Mouse (Mus musculus): Measurements from ENCODE around the gene Lrrc52.

Lrrc52 gene

GRCm38 (mm10) chr1:167436186-167436975 is 30.2 kb downstream of the Lrrc52 start:
- DNase-seq, result no peak

DNA sequence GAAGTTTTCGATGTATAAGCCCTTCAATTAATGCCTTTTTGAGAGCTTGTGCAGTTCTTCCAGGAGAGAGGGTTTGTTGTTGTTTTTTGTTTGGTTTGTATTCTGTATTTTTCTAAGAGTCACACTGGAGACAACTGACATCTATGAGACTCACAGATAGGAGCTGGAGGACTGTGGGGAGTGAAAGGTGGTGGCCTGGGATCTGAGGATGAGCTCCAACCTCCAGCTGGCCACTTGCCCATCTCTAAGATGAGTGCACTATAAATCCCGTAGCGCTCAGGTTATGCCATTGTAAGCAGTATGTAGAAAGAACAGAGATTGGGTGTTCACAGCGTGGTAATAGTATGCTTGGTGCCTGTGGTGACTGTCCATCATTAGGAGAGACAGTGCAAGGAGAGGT is 31.6 kb downstream of the Lrrc52 start:
- DNase-seq, result no peak

- no peak for DNase-seq
Measured at GRCm38 (mm10) chr1:167430976-167431676, 35.5 kb downstream of the Lrrc52 start.

- no peak for DNase-seq
Measured at GRCm38 (mm10) chr1:167426681-167427080, 39.9 kb downstream of the Lrrc52 start.

- DNase-seq, result no peak
Measured at GRCm38 (mm10) chr1:167425572-167425971, 41.0 kb downstream of the Lrrc52 start.

- DNase-seq, result peak in 1 of 2 experiments; percentile 18
Measured at GRCm38 (mm10) chr1:167422501-167423240, 43.9 kb downstream of the Lrrc52 start.

DNA sequence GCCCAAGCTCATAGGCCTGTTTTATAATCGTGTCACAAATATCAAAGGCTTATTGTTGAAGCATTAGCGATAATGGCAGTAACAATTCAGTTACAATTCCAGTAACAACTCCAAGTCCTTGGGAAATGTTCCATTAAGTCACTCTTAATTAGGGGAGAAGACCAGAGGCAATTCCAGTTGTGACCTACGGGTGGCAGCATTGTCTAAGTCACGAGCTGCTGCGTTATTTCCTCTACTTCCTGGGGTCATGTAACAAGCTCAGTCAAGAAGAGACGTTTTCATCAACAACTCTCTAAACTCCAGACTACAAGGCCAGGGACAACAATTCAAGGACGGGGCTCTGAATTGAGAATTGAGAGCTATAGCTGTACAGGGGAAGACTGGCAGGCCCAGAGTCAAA is 51.7 kb downstream of the Lrrc52 start:
- peak; percentile 87 to 90 for DNase-seq

DNA sequence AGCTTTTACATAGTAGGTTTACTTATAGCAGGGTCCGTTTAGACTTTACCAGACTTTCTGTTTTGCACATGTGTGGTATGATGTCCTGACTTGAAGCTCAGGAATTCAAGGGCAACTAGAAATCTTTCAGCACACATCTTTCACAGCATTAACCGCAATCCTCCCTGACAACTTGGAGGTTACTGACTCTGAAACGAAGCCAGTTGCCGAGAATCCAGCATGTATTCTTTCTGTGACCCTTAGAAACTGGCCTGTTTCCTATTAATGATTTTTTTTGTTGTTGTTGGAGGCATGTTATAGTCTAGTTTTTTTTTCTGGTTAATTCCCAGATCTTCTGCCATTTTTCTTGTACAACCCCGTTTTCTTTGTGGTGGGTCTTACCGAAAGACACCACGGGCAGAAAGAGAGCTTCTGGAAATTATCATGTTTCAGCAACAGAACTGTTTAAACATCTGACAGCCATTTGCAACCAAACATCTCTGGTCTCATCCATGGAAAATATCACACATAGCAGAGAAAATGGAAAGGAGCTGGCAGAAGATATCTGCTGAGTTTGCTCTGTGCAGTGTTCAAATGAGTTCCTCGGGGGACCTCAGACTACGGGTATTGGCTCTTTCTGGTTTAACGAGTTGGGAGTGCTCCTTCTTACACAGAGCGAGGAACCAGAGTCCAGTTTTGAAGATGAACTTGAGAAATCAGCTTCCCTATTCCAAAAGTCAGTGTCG is 54.4 kb downstream of the Lrrc52 start:
- no peak for DNase-seq

DNA sequence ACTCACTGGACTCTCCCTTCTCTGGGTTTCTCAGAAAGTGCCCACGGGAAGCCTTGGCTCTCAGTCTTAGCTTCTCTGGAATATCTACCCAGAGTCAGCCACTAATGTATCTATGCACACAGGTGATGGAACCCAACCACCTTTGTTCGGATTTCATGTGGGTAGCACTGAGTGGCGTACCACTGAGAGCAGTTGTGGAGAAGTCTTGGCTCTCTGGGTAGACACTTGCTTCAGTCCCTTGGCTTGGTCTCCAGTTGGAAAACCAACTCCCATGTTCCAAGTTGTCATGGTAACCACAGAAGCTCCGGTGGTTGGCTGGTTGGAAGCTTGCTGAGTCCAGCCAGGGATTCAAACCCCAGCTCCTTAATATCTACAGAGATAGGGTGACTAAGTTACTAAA is 57.0 kb downstream of the Lrrc52 start:
- peak in 1 of 2 experiments; percentile 10 for DNase-seq

GRCm38 (mm10) chr1:167405237-167405636 is 61.3 kb downstream of the Lrrc52 start:
- DNase-seq, result no peak

All from cerebellum, postnatal 10 days (tissue).